Mouse (Mus musculus): ENCODE data around the gene Idh1. TPM values are rescaled to one million over a fixed set of nuclear protein-coding genes. Genes with fewer than 3 reads are reported as not detected.

Gene Idh1
- polyA plus RNA-seq, 1 experiment from 2014 or later = 465 TPM

GRCm38 (mm10) chr1:65109756-65110435 is 76.4 kb downstream of the Idh1 start:
- Histone ChIP-seq H3K4me1 (replicated peaks) (peaks cover 8% of the 10 kb centered on the region; the same call in 1 of the 2 replicates), H3K27me3 (no peaks in the 10 kb centered on the region), H3K27ac (replicated peaks) (no peak overlapping the region), H3K9ac (no peak overlapping the region), H3K9me3 (no peaks in the 10 kb centered on the region), H3K4me3 (no peak overlapping the region), H3K36me3 (no peaks in the 10 kb centered on the region), H3K4me2 (no peak overlapping the region)
- WGBS = 76% methylated on average over 25 of the region's 25 CpGs
- ATAC-seq (ENCODE audit: low FRiP score, low read depth) = no peak

- no peak overlapping the region for H3K4me2 ChIP-seq
- H3K27ac ChIP-seq (replicated peaks) = no peak overlapping the region
- H3K27me3 ChIP-seq = no peaks in the 10 kb centered on the region
- no peak overlapping the region for H3K9ac ChIP-seq
- WGBS = 92% methylated on average over 8 of the region's 8 CpGs
- peaks cover 8% of the 10 kb centered on the region; the same call in 1 of the 2 replicates for H3K4me1 ChIP-seq (replicated peaks)
- H3K4me3 ChIP-seq = no peak overlapping the region
- no peaks in the 10 kb centered on the region for H3K9me3 ChIP-seq
- no peak for ATAC-seq (ENCODE audit: low FRiP score, low read depth)
- H3K36me3 ChIP-seq = no peaks in the 10 kb centered on the region
Observed at GRCm38 (mm10) chr1:65109196-65109595, 77.1 kb downstream of the Idh1 start.

Other genes with a start within 250 kb of the Idh1 start
- 11.1 and 13.2 TPM in 2 replicates for gene Plekhm3, start 229.7 kb downstream of the Idh1 start, polyA plus RNA-seq (2015; fragmentation: Nextera tagmentation; extraction: Ambion mirVana)
- gene Akr1cl, start 153.7 kb downstream of the Idh1 start, polyA plus RNA-seq (2015; fragmentation: Nextera tagmentation; extraction: Ambion mirVana) = 0.18 TPM in 1 of 2 replicates, not detected in the other
- not detected in 2 replicates for gene Cryge, start 135.4 kb downstream of the Idh1 start, polyA plus RNA-seq (2015; fragmentation: Nextera tagmentation; extraction: Ambion mirVana)
- 0.34 TPM in 1 of 2 replicates, not detected in the other for gene Crygd, start 123.0 kb downstream of the Idh1 start, polyA plus RNA-seq (2015; fragmentation: Nextera tagmentation; extraction: Ambion mirVana)
- gene Crygc, start 112.8 kb downstream of the Idh1 start, polyA plus RNA-seq (2015; fragmentation: Nextera tagmentation; extraction: Ambion mirVana) = not detected in 2 replicates
- 0.43 and 0.54 TPM in 2 replicates for gene Crygb, start 104.2 kb downstream of the Idh1 start, polyA plus RNA-seq (2015; fragmentation: Nextera tagmentation; extraction: Ambion mirVana)
- 0.26 TPM in 1 of 2 replicates, not detected in the other for gene Cryga, start 83.1 kb downstream of the Idh1 start, polyA plus RNA-seq (2015; fragmentation: Nextera tagmentation; extraction: Ambion mirVana)
- not detected in 2 replicates for gene Gm28845, start 66.9 kb downstream of the Idh1 start, polyA plus RNA-seq (2015; fragmentation: Nextera tagmentation; extraction: Ambion mirVana)
- gene D630023F18Rik, start 63.3 kb downstream of the Idh1 start, polyA plus RNA-seq (2015; fragmentation: Nextera tagmentation; extraction: Ambion mirVana) = 2.0 and 2.4 TPM in 2 replicates
- gene Pikfyve, start 183 bp upstream of the Idh1 start, polyA plus RNA-seq (2015; fragmentation: Nextera tagmentation; extraction: Ambion mirVana) = 10.9 and 11.5 TPM in 2 replicates
- gene Pth2r, start 95.6 kb upstream of the Idh1 start, polyA plus RNA-seq (2015; fragmentation: Nextera tagmentation; extraction: Ambion mirVana) = 2.5 and 2.6 TPM in 2 replicates

Data from hindbrain, embryonic 15.5 days (tissue).